Mouse (Mus musculus): Measurements from ENCODE around the gene Kdm2a. TPM values are rescaled to one million over a fixed set of nuclear protein-coding genes. Genes with fewer than 3 reads are reported as not detected.

Gene Kdm2a
- total RNA-seq, 2 experiments from 2014 or later, result 40.7 to 79.4 TPM

DNA sequence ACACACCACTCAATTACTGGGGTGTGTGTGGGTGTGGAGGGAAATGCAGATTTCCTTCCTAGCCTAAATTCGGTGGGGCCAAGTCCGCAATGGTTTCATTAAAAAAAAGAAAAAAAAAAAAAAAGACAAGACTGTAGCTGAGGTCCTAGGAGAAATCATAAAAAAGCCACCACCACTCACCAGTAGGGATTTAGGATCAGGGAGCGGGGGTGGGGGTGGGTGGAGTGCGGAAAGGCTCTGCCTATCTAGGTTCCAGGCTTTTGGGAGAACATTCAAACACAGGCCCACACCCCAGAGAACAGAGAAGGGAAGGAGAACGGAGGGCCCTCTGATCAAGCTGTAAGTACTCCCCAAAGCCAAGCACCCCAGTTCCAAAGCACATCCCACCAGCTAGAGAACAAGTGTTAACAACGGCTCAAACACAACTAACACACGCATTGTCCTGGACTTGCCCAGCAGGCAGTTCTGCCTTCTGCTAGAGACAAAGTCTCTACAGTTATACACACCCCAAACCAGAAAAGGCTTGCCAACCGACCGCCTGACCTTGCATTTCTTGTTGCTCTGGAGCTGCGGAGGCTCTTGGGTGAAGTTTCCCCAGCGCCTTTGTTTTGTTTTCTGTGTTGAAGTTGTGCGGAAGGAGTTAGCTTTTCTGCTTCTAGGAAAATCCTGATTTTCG is 64.8 kb downstream of the Kdm2a start:
- ATAC-seq (replicated peaks; ENCODE audit: low FRiP score, poor library complexity, severe bottlenecking), result peak; percentile 31; the same call in 1 of the 2 replicates

DNA sequence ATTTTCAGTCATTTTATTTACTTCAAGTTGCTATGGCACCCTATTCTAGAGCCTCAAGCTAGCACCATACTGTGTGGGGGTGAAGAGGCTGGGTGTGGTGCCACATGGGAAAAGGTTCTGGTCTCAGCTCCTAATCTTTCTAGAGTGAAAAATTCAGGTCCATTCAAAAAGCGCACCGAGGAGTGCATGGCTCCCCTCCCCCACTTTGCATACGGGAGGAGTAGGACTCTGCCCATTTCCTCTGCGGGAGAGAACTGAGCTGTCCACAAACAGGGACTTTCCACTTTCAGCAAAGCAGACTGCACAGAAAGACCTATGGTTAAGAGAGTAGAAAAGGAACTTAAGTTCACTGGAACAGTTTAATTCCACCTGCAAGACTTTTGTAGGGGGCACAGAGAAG is 65.4 kb downstream of the Kdm2a start:
- no peak for ATAC-seq (replicated peaks; ENCODE audit: low FRiP score, poor library complexity, severe bottlenecking)

DNA sequence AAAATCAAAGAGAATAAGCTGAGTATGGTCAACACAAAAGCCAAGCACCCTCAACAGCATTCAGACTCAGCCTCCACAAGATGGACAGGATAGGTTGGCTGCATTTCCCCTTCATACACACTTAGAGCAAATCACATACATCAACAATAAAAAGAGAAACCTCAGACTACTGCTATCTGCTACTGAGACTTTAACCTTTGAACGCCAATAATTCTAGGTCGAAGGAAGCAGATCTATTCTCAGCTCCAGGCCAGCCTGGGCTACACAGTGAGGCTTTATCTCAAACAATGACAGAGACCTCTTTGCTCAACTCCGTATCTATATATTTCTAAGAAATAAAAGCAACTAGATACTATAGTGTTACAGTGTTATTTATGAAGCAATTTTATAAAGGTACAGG is 66.8 kb downstream of the Kdm2a start:
- ATAC-seq (replicated peaks; ENCODE audit: low FRiP score, poor library complexity, severe bottlenecking), result no peak

DNA sequence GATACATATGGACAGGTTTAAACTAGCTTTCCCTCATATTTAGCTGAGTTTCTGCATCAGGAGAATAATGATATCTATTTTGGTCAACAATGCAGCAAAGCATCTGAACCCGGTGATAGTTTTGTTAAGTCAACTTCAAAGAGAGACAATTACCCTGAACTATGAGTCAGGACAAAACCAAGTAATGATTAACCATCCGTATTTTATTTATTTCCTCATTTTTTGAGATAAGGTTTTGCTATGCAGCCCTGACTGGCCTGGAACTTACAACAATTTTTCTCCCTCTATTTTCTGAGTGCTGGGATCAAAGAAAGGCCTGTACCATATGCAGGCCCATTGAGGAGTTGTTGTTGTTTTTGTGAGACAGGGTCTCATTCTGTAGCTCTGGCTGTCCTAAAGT is 67.5 kb downstream of the Kdm2a start:
- ATAC-seq (replicated peaks; ENCODE audit: low FRiP score, poor library complexity, severe bottlenecking), result no peak

DNA sequence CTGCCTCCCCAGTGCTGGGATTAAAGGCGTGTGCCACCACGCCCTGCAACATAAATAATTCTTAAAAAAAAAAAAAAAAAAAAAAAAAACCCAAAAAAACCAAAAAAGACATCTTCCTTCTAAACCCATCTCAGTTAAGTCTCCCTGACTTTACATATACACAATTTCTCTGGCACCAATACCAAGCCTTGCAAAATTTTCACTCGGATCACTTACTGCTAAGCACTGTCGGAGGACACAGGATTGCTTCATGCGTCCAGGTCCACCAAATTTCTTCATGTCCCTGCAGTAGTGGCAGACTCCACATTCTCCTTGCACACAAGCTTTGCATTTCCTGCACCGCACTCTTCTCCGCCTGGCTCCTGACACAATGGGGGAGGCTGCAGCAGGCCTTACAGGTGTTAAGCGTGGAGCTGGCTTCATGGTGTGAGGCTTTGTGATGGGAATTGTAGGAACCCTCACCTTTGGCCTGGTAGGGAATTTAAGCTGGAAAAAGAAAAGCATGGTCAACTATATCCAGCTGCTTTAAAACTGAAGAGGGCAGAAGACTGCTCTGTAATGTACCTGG is 69.3 kb downstream of the Kdm2a start:
- no peak for ATAC-seq (replicated peaks; ENCODE audit: low FRiP score, poor library complexity, severe bottlenecking)

DNA sequence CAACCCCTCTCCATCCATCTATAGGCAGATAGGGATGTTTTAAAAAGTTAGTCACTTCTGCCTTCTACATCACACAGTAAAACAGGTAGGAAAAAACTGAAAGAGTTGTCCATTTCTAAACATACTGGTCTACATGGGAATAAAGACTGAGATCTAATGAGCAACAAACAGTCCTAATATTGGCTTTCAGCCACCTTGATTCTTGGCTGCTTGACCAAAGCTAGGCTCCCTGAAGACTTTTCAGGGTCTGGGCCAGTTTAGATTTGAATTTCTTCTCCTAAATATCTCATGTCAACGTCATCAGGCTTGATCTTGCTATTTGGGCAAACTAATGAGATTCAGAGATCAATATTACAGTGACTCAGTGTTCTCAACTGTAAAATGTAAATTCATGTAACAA is 71.2 kb downstream of the Kdm2a start:
- no peak for ATAC-seq (replicated peaks; ENCODE audit: low FRiP score, poor library complexity, severe bottlenecking)

DNA sequence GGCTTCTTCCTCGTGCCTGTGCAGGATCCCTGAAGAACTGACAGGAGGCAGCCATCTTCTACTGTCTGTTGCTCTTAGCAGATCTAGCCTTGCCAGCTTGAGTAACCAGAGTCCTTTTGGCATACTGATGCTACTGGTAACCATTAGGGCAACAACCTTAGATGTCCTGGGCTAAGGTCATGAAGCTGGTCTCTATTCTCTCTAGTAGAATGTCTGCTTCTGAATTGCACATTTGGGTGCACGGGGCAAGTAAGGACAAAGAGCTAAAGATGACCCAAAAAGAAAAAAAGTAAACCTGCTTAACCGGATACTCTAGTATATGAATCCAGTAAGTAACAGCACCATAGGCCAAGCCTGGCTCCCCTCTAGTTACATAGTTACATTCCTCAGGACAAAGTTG is 72.0 kb downstream of the Kdm2a start:
- no peak for ATAC-seq (replicated peaks; ENCODE audit: low FRiP score, poor library complexity, severe bottlenecking)

DNA sequence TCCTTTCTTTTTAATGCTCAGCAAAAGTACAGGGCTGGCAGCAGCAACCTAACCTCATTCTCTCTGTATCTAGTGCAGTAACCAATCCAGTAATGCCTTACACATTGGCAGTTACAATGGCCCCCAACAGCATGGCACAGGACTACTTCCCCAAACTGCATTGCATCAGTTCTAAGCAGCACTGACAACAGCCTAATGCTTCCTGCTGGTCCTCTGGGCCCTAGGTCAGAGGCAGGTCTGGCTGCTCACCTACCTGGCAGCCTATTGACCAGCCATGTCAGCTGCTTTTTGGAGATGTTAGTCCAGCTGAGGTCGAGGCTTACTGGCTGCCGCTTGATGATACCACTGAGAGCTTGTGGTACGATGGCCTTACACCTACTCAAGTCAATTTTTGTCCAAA is 76.0 kb downstream of the Kdm2a start:
- no peak for ATAC-seq (replicated peaks; ENCODE audit: low FRiP score, poor library complexity, severe bottlenecking)

DNA sequence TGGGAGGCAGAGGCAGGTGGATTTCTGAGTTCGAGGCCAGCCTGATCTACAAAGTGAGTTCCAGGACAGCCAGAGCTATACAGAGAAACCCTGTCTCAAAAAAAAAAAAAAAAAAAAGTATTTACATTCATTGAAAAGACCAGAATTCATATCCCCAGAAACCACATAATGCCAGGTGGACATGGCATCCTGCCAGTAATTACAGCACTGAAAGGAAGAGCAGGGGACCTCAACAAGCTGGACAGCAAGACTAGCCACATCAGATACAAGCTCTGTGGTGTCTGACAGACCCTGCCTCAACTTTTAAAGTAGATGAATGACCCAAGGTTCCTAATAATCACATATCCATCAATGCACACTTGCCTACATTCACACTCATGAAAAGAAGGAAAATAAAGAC is 76.5 kb downstream of the Kdm2a start:
- ATAC-seq (replicated peaks; ENCODE audit: low FRiP score, poor library complexity, severe bottlenecking), result no peak

DNA sequence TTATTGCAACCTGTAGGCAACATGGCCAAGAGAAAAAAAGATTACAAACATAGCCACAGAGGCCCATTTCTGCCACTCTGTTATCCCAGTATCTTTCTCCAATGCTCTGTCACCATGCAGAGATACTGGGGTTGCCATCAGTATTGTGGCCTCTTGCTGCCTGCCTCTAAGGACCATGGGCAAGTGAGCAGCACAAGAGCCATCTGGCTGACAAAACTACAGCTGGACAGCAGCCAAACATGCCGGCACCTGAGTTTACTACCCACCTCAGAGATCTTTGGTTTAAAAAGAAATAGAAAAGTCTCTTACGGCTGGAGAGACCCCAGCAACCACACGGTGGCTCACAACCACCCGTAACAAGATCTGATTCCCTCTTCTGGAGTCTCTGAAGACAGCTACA is 78.8 kb downstream of the Kdm2a start:
- no peak for ATAC-seq (replicated peaks; ENCODE audit: low FRiP score, poor library complexity, severe bottlenecking)

DNA sequence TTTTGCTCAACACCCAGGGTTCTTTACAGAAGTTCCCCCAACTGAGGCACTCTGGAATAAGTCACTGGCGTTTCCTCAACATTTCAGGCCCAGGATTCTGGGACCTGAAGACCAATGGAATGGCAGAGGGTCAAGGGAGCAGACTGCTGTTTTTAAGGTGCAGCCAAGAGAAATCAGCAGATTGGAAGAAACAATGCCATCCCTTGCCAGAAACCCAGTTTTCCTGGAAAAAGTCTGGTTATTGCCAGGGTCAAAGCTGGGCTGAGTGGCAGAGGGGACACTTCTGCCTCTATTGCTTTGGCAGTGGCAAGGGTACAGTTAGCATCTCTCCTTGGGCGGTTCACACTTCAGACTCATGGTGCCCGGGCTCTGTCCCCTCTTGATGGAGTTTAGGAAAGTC is 80.9 kb downstream of the Kdm2a start:
- no peak for ATAC-seq (replicated peaks; ENCODE audit: low FRiP score, poor library complexity, severe bottlenecking)

DNA sequence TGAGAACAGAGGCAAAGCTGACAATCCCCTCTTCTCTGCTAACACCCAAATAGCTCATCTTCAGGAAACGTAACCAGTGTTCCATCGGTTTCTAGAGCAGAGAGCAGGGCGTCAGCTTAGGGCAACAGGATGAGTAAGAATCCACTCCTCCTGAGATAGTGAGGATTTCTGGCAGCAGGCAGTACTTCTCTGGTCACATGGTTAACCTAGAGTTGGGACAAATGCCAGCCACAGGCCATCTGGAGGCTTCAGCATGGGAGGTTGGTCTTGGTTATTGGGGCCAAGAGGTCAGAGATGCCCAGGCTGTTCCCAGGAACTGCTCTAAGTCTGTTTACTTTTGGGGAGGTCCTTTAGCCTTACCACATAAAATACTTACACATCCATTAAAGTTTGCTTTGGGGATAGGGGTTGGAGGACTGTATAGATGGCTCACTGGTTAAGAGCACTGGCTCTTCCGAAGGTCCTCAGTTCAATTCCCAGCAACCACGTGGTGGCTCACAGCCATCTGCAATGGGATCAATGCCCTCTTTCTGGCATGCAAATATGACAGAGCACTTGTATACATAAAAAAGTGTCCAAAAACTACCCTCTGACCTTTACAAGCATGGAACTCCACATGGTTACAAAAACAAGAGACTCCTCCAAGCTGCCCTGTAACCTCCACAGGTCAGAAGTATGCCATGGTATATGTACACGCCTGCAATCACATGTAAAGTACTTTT is 82.7 kb downstream of the Kdm2a start:
- 0 out of 2 replicates have a peak, but pooled peaks have one; percentile 35 for ATAC-seq (replicated peaks; ENCODE audit: low FRiP score, poor library complexity, severe bottlenecking)

DNA sequence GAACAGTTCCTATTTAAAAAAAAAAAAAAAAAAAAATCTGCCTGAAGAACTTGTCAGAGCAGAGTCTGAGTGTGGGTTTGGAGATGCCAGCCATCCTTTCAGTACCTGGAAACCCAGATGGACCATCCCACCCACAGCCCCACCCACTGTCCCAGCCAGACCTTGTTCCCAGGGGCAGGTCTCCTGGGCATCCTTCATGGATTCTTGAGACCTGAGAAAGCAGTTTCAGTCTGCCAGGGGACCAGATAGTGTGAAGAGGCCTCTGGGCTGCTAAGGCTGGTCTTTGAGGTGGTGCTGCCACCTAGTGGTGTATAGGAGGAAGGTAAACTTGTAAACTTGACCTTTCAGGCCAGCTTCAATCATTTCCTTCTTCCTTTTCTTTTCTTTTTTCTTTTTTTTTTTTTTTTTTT is 88.3 kb downstream of the Kdm2a start:
- ATAC-seq (replicated peaks; ENCODE audit: low FRiP score, poor library complexity, severe bottlenecking), result peak; percentile 40; the same call in 1 of the 2 replicates

DNA sequence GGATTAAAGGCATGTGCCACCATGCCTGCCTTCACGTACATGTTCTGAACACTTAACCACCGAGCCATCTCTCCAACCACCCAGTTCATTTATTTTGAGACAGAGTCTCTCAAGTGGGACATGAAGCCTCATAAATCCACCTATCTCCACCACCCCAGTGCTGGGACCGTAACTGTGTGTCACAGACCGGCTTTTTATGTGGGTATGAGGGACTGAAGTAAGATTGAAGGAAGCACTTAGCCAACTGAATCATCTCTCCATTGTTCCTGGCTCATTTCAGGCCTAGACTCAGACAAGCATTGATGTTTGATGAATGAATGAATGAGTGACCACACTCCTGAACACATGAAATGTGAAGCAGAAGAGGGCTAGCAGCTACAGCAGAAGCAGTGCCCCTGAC is 88.8 kb downstream of the Kdm2a start:
- ATAC-seq (replicated peaks; ENCODE audit: low FRiP score, poor library complexity, severe bottlenecking), result no peak

DNA sequence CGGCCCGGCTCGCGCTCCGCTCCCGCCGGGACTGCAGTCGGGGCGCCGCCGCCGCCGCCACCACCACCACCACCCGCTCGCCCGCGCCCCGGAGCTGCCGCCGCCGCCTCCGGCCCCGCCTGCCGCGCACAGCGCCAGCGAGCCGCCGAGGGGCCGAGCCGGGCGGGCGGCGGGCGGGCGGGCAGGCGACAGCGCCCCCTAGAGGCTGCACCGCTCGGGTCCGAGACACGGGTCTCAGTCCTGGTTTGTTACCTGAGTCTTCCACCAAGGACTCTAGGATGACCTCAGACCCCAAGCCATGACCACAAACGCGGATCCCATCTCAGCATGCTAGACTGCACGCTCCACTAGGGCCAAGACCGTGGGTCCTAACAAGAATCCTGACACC is 91.9 kb downstream of the Kdm2a start, which contains the start of gene Grk2:
Gene Grk2, minus strand, starts transcription at position 33 of the 388 bp plus-strand sequence.
- peak; percentile 71 for ATAC-seq (replicated peaks; ENCODE audit: low FRiP score, poor library complexity, severe bottlenecking)

DNA sequence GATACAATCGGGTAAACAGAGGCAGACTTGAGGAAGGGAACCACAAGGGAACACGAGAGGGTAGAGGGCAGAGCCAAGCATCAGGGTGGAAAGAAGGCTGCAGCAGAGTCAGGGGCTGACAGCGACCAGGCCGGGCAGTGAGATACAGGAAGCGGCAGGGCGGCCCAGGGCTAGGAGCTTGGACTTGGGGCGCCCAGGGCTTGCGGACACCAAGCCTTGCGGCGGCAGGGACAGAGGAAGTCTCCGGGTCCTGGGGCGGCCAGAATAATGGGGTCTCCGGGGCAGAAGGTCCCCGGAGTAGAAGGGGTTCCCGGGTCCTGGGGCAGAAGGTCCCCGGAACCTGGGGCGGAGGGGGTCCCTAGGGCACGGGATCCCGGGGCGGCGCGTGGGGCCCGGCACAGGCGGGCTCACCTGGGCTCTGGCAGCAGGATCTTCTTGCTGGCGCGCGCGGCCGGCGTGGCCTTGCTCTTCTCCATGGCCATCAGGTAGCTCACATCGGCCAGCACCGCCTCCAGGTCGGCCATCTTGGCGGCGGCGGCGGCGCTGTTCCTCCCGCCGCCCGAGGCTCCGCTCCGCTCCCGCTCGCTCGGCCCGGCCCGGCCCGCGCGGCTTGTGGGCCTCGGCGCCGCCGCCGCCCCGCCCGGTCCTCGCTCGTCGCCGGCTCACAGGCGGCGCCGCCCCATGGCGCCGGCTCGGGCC is 92.4 kb downstream of the Kdm2a start:
- peak; percentile 61 for ATAC-seq (replicated peaks; ENCODE audit: low FRiP score, poor library complexity, severe bottlenecking)

DNA sequence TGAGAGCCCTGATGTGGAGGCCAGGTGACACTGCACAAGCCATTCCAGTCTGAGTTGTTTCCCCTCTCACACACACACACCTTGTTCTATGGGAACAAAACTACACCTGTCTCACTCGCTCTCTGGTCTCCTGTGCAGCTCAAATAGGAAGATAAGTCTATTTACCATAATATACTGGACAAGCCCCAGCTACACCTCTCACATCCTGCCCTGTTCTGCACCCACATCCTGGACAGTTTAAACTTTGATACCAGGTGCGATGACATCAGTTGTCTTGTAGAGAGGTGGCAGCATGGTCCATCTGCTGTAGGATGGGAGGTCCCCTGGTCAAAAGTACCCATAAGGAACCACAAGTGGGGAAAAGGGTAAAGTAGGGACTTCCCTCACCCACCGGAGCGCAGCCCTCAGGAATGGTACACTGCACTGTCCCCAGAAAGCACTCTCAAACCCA is 93.2 kb downstream of the Kdm2a start:
- no peak for ATAC-seq (replicated peaks; ENCODE audit: low FRiP score, poor library complexity, severe bottlenecking)

DNA sequence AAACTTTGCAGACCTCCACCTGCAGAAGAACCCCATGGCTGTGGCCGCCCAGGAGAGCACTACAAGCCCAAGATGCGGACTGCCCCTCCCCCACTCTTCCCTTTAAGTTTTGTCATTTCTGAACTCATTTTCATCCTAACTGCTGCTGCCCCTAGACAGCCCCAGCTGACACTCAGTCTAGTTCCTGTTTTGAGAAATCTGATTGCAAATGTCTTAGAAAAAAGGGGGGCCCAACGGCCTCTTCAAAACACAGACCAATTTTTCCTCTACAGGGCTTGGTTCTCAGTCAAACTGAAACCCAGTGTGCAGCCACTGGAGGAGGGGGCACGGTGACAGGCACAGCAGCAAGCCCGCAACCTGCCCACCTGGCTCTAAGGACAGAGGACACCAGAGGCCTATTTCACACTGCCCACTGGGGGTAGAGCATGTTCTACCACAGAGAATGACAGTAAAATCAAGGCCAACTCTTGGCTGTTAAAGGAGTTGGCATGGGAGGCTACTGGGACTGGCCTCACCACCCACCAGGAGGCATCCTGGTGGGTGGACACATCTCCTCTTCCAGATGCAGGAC is 93.7 kb downstream of the Kdm2a start:
- no peak for ATAC-seq (replicated peaks; ENCODE audit: low FRiP score, poor library complexity, severe bottlenecking)

DNA sequence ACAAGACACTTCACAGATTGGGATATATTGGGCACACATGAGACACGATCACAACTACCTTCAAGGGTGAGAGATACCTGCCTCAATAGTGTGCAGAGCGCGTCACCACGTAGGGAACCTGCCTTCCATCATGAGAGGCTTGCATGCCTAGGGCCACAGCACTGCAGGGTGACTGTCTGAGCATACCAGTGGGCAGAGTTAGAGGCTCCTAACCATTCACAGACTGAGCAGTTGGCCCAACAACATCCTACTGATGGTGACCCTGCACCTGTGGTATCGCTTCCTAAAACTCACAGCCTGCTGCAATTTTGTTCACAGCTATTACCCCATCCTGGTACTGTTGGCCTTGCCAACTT is 94.5 kb downstream of the Kdm2a start:
- ATAC-seq (replicated peaks; ENCODE audit: low FRiP score, poor library complexity, severe bottlenecking), result no peak

DNA sequence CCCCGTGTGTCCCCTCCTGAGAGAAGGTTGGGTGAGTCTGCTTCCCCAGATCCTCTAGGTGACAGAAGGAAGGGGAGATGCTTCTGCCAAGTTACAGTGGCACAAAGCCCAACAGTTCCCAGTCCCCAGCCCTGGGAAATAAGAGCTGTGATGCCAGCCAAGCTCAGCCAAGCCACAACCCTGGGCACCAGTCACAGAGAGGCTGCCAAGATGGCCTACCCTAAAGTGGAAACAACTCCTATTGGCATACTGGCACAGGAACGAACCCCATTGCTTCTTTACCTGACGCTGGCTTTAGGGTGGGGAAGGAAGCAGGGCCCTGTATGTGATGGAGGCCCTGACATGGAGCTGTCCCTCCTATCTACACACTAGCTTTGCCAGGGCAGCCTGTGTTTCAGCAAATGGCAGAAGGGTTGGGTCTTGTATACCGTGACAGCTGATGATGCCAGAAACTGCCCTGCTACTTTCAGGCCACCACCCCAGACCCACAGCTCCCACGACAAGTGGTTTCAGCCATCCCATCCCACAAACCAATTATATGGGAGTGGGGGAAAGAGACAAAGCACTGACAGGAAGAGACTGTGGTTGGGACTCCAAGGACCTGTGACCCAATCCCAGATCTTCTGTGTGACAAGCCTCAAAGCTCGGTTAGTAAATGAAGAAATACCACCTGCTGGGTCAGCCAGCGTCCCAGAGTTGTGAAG is 95.0 kb downstream of the Kdm2a start:
- no peak for ATAC-seq (replicated peaks; ENCODE audit: low FRiP score, poor library complexity, severe bottlenecking)
